ENCODE assay signal across 8 mouse cellular contexts in the genomic region with DNA sequence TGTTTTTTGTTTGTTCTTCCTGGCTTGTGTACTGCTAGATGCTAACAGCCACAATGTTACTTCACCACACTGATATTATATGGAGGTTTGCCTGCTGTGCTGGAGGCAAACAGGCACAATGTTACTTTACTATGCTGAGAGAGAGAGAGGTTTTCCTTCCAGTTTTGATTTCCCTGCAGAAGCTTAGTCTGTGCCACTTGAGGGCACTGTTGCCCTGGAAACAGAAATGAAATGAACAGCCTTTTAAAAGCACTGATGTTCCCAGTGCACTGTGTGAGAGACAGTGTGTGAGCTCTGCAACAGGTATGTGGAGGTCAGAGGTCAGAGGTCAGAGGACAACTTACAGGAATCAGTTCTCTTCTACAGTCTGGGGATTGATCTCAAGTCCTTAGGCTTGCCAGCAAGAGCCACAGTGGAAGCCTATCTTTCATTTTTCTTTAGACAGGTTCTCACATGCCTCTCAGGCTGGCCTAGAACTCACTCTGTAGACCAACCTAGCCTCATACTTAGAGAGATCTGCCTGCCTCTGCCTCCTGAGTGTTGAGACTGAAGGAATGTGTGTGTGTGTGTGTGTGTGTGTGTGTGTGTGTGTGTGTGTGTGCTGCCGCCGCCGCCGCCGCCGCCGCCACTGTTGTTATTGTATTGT. TPM values are rescaled to one million over a fixed set of nuclear protein-coding genes. Genes with fewer than 3 reads are reported as not detected.
DNase-seq lines count a peak whose midpoint lies in the region; ATAC-seq and TF ChIP-seq lines count a peak whose summit lies in the region.
"Had no signal": no experiment of that assay in that cellular context is flagged by ENCODE, and none has a peak within 500 bp of the region (broad histone marks: within the 10 kb centered on the region; RNA-seq: fewer than 3 reads in every experiment).

No protein-coding gene starts in this region.

- no peak overlapping the region for H3K4me2 ChIP-seq in heart, postnatal 0 days (ENCODE audit: low read depth, low read length)

- ATAC-seq in activated CD4-positive, CD25-positive, alpha-beta regulatory T cell, adult 4 months: peak; percentile 93
- peak; percentile 74 for ATAC-seq in heart, postnatal 0 days (ENCODE audit: insufficient read depth, low read depth)

- TF ChIP-seq EP300 in heart, postnatal 0 days (IDR thresholded peaks at IDR 0.05; ENCODE audit: low read depth): no peak

- 95% methylated on average over 7 of the region's 7 CpGs for WGBS in heart, postnatal 0 days
- WGBS in lung, adult 2 months: 100% methylated on average over 7 of the region's 7 CpGs

- no peak overlapping the region for H3K4me3 ChIP-seq in heart, postnatal 0 days (ENCODE audit: low read depth, low read length)
- H3K4me3 ChIP-seq in lung, adult 2 months (replicated peaks; ENCODE audit: extremely low read depth, low read depth, low read length): no peak overlapping the region

- TF ChIP-seq CTCF in heart, postnatal 0 days (IDR thresholded peaks at IDR 0.05; ENCODE audit: low read depth): peak; percentile 87
- TF ChIP-seq CTCF in lung, adult 2 months (IDR thresholded peaks at IDR 0.05; ENCODE audit: insufficient read depth, low read length): peak; percentile 27; the same call in 1 of the 2 replicates

- DNase-seq in ES-CJ7 (ENCODE audit: low read depth, low spot score): peak; percentile 83
- peak; percentile 82 for DNase-seq in embryo, embryonic 10 days (ENCODE audit: low spot score)
- DNase-seq in heart, postnatal 0 days (ENCODE audit: low spot score): peak; percentile 54
- peak; percentile 59 to 70 for DNase-seq in kidney, postnatal 4 days
- peak; percentile 24 for DNase-seq in lung, adult 2 months
- peak; percentile 82 for DNase-seq in retina, embryonic 14.5 days (ENCODE audit: low spot score)

- H3K27me3 ChIP-seq in heart, postnatal 0 days (ENCODE audit: control insufficient read depth, insufficient read depth, low read length): no peaks in the 10 kb centered on the region

- no peak overlapping the region for H3K27ac ChIP-seq in heart, postnatal 0 days (ENCODE audit: low read depth)
- H3K27ac ChIP-seq: macrophage had no signal

- H3K4me1 ChIP-seq in heart, postnatal 0 days (ENCODE audit: control insufficient read depth, insufficient read depth): no peaks in the 10 kb centered on the region; the same call in 1 of the 2 replicates
- H3K4me1 ChIP-seq in lung, adult 2 months (ENCODE audit: control insufficient read depth, insufficient read depth, low read length): 0 out of 2 replicates have a peak, but pooled peaks cover 2% of the 10 kb centered on the region

- H3K9ac ChIP-seq in heart, postnatal 0 days (replicated peaks; ENCODE audit: low read depth, low read length): no peak overlapping the region

- no peaks in the 10 kb centered on the region for H3K36me3 ChIP-seq in heart, postnatal 0 days (replicated peaks; ENCODE audit: control insufficient read depth, insufficient read depth, low read length)

- no peak for TF ChIP-seq POLR2A in lung, adult 2 months (IDR thresholded peaks at IDR 0.05; ENCODE audit: borderline replicate concordance, extremely low read depth, low read depth, low read length)

- no peaks in the 10 kb centered on the region for H3K9me3 ChIP-seq in heart, postnatal 0 days (replicated peaks; ENCODE audit: control insufficient read depth, low read length)

RNA-seq across cellular contexts. Expression of a gene that starts 9.4 kb away (rescaled TPM):
- polyA plus RNA-seq in activated CD4-positive, CD25-positive, alpha-beta regulatory T cell, adult 4 months (2017; shearing (Covaris generic)): not detected
- total RNA-seq in heart, postnatal 0 days (2014; rRNA removed; ENCODE audit: low replicate concordance): 3.2 TPM in 1 of 2 replicates, not detected in the other
- polyA plus RNA-seq in heart, postnatal 0 days (2015; fragmentation: Nextera tagmentation; extraction: Ambion mirVana): 2.7 TPM in 2 replicates
- 1.1 and 1.2 TPM in 2 replicates for polyA plus RNA-seq in lung, adult 2 months (2012; rRNA removed)
- polyA plus RNA-seq: macrophage had no signal

RNA-seq across cellular contexts. Expression of a gene that starts 17.1 kb away (rescaled TPM):
- 10 to 100 TPM; 14.2 to 17.1 TPM for polyA plus RNA-seq in activated CD4-positive, CD25-positive, alpha-beta regulatory T cell, adult 4 months (2017; shearing (Covaris generic))
- total RNA-seq in heart, postnatal 0 days (2014; rRNA removed; ENCODE audit: low replicate concordance): 0.39 TPM in 1 of 2 replicates, not detected in the other
- 0.11 TPM in 2 replicates for polyA plus RNA-seq in heart, postnatal 0 days (2015; fragmentation: Nextera tagmentation; extraction: Ambion mirVana)
- 0.05 and 0.14 TPM in 2 replicates for polyA plus RNA-seq in lung, adult 2 months (2012; rRNA removed)

RNA-seq across cellular contexts. Expression of a gene that starts 57.5 kb away (rescaled TPM):
- polyA plus RNA-seq in activated CD4-positive, CD25-positive, alpha-beta regulatory T cell, adult 4 months (2017; shearing (Covaris generic)): under 1 TPM; 0.29 to 0.48 TPM
- not detected in 2 replicates for total RNA-seq in heart, postnatal 0 days (2014; rRNA removed; ENCODE audit: low replicate concordance)
- polyA plus RNA-seq in heart, postnatal 0 days (2015; fragmentation: Nextera tagmentation; extraction: Ambion mirVana): 0.20 TPM in 1 of 2 replicates, not detected in the other
- 0.21 TPM in 1 of 2 replicates, not detected in the other for polyA plus RNA-seq in lung, adult 2 months (2012; rRNA removed)

Comparison
In these comparisons a context has a peak if more than half of its experiments do, and no peak if none do; other contexts are left out.
1. DNase-seq: peak in every context shown above with its lines; median percentile 83 in ES-CJ7; 82 in embryo, embryonic 10 days; 82 in retina, embryonic 14.5 days; 64 in kidney, postnatal 4 days; 54 in heart, postnatal 0 days; 24 in lung, adult 2 months.
2. RNA of a gene that starts 17.1 kb away (polyA plus RNA-seq): 14.2 to 17.1 TPM in activated CD4-positive, CD25-positive, alpha-beta regulatory T cell, adult 4 months; 0.05 to 0.14 TPM in lung, adult 2 months and 0.11 TPM in heart, postnatal 0 days; every median in the first group is over 10 times any median in the second.